Mouse (Mus musculus) brown adipose tissue, adult 24 weeks (tissue): ENCODE measurements around the gene Ndufb10. TPM values are rescaled to one million over a fixed set of nuclear protein-coding genes. Genes with fewer than 3 reads are reported as not detected.

Experiments
- H3K27ac ChIP-seq: fragments of 200-500 bp; replicated peaks from 2 replicates; pipeline ENCODE4 v1.5.1; 2012; ENCODE audit warnings: low read depth, mild to moderate bottlenecking, low read length
- H3K4me1 ChIP-seq: fragments of 200-500 bp; 2 replicates; pipeline ENCODE4 v1.6.1; 2012; ENCODE audit warnings: low read length, mixed read lengths; ENCODE audit not compliant: control insufficient read depth, insufficient read depth, insufficient read length
- H3K4me3 ChIP-seq: fragments of 200-500 bp; 2 replicates; pipeline ENCODE4 v1.5.1; 2012; ENCODE audit warnings: low read depth, mild to moderate bottlenecking, low read length, moderate library complexity; ENCODE audit not compliant: insufficient read depth
- polyA plus RNA-seq: library from polyadenylated mRNA; stranded (reverse); fragments of >200 nt; gene quantifications from 2 replicates; pipeline ENCODE4 v1.2.4, GENCODE M21; 2012; ENCODE audit not compliant: missing spikeins, insufficient read depth, insufficient read length

The Ndufb10 gene
- polyA plus RNA-seq, 1 experiment, result 1,103 TPM

GRCm38 (mm10) chr17:24701251-24701650, 23.0 kb downstream of the Ndufb10 start:
- H3K4me3 ChIP-seq, result no peak overlapping the region
- H3K27ac ChIP-seq, result no peak overlapping the region
- H3K4me1 ChIP-seq, result no peaks in the 10 kb centered on the region

- Histone ChIP-seq H3K4me3 (no peak overlapping the region), H3K4me1 (peaks cover 3% of the 10 kb centered on the region; the same call in 1 of the 2 replicates), H3K27ac (no peak overlapping the region)
These were observed 24.8 kb downstream of the Ndufb10 start for GRCm38 (mm10) chr17:24699473-24699872.

GRCm38 (mm10) chr17:24698715-24699114, 25.6 kb downstream of the Ndufb10 start:
- Histone ChIP-seq H3K4me3 (no peak overlapping the region), H3K4me1 (peaks cover 3% of the 10 kb centered on the region; the same call in 1 of the 2 replicates), H3K27ac (no peak overlapping the region)

GRCm38 (mm10) chr17:24697985-24698384, 26.3 kb downstream of the Ndufb10 start:
- Histone ChIP-seq H3K4me3 (no peak overlapping the region), H3K4me1 (peaks cover 3% of the 10 kb centered on the region; the same call in 1 of the 2 replicates), H3K27ac (no peak overlapping the region)

GRCm38 (mm10) chr17:24696011-24696697, 28.1 kb downstream of the Ndufb10 start, which contains the start of the genes Gfer and Noxo1:
Gene Gfer, minus strand, starts transcription at chr17:24696156.
Gene Noxo1, plus strand, starts transcription at chr17:24696234.
- H3K27ac ChIP-seq, result peak within 1 kb of the TSS; percentile 43
- peaks cover 3% of the 10 kb centered on the region; the same call in 1 of the 2 replicates for H3K4me1 ChIP-seq
- H3K4me3 ChIP-seq, result peak within 1 kb of the TSS; percentile 92

GRCm38 (mm10) chr17:24695326-24696010, 28.8 kb downstream of the Ndufb10 start:
- H3K4me3 ChIP-seq, result peak overlapping the region; percentile 92
- peak overlapping the region; percentile 43 for H3K27ac ChIP-seq
- peaks cover 3% of the 10 kb centered on the region; the same call in 1 of the 2 replicates for H3K4me1 ChIP-seq

- H3K27ac ChIP-seq, result no peak overlapping the region
- H3K4me3 ChIP-seq, result no peak overlapping the region
- H3K4me1 ChIP-seq, result peaks cover 3% of the 10 kb centered on the region; the same call in 1 of the 2 replicates
These were observed 31.9 kb downstream of the Ndufb10 start for GRCm38 (mm10) chr17:24692385-24692784.

- no peak within 1 kb of the TSS for H3K27ac ChIP-seq
- no peaks in the 10 kb centered on the region; the same call in 1 of the 2 replicates for H3K4me1 ChIP-seq
- H3K4me3 ChIP-seq, result peak within 1 kb of the TSS; percentile 36
These were observed 34.8 kb downstream of the Ndufb10 start, which contains the start of gene Syngr3 for GRCm38 (mm10) chr17:24689251-24690081. Gene Syngr3, minus strand, starts transcription at chr17:24689955.

GRCm38 (mm10) chr17:24687599-24687998, 36.7 kb downstream of the Ndufb10 start:
- Histone ChIP-seq H3K4me3 (peak overlapping the region; percentile 66), H3K27ac (no peak overlapping the region), H3K4me1 (no peaks in the 10 kb centered on the region; the same call in 1 of the 2 replicates)

- H3K4me3 ChIP-seq, result peak overlapping the region; percentile 66
- no peaks in the 10 kb centered on the region; the same call in 1 of the 2 replicates for H3K4me1 ChIP-seq
- no peak overlapping the region for H3K27ac ChIP-seq
These were observed 37.1 kb downstream of the Ndufb10 start for GRCm38 (mm10) chr17:24687146-24687595.

- Histone ChIP-seq H3K4me1 (no peaks in the 10 kb centered on the region; the same call in 1 of the 2 replicates), H3K27ac (no peak overlapping the region), H3K4me3 (0 out of 2 replicates have a peak overlapping the region, but pooled peaks have one; percentile 9)
These were observed 37.8 kb downstream of the Ndufb10 start for GRCm38 (mm10) chr17:24686514-24686913.

- Histone ChIP-seq H3K27ac (no peak overlapping the region), H3K4me3 (no peak overlapping the region), H3K4me1 (no peaks in the 10 kb centered on the region; the same call in 1 of the 2 replicates)
These were observed 46.7 kb downstream of the Ndufb10 start for GRCm38 (mm10) chr17:24677500-24678080.

GRCm38 (mm10) chr17:24676877-24677276, 47.4 kb downstream of the Ndufb10 start:
- Histone ChIP-seq H3K27ac (no peak overlapping the region), H3K4me3 (no peak overlapping the region), H3K4me1 (peaks cover 5% of the 10 kb centered on the region)

GRCm38 (mm10) chr17:24676187-24676586, 48.1 kb downstream of the Ndufb10 start:
- H3K27ac ChIP-seq, result no peak overlapping the region
- no peak overlapping the region for H3K4me3 ChIP-seq
- peaks cover 10% of the 10 kb centered on the region for H3K4me1 ChIP-seq
